8 mouse cellular contexts compared by ENCODE assay signal in genomic region chr6:120365051-120365450, GRCm38 (mm10). TPM values are rescaled to one million over a fixed set of nuclear protein-coding genes. Genes with fewer than 3 reads are reported as not detected.
A peak's percentile ranks its signal among the peaks of the same experiment; 100 is the strongest.
DNase-seq lines count a peak whose midpoint lies in the region; ATAC-seq and TF ChIP-seq lines count a peak whose summit lies in the region.

No protein-coding gene starts in this region.

- H3K36me3 ChIP-seq in E14TG2a.4 (ENCODE audit: insufficient read depth, low read length) = peaks cover 41% of the 10 kb centered on the region
- H3K36me3 ChIP-seq in embryonic facial prominence, embryonic 15.5 days = peaks cover 28% of the 10 kb centered on the region
- peaks cover 16% of the 10 kb centered on the region; the same call in 1 of the 2 replicates for H3K36me3 ChIP-seq in kidney, postnatal 0 days (ENCODE audit: insufficient read depth, low read length)

- ATAC-seq in embryonic facial prominence, embryonic 15.5 days (ENCODE audit: insufficient number of reproducible peaks, low FRiP score, low TSS enrichment, low read depth) = no peak
- no peak for ATAC-seq in kidney, postnatal 0 days (replicated peaks; ENCODE audit: low FRiP score, low read depth)

- peak overlapping the region; percentile 96 for H3K9ac ChIP-seq in embryonic facial prominence, embryonic 15.5 days
- peak overlapping the region; percentile 87 for H3K9ac ChIP-seq in kidney, postnatal 0 days (ENCODE audit: low read depth, low read length)

- peak overlapping the region; percentile 86 for H3K4me3 ChIP-seq in gastrocnemius, adult 2 months
- H3K4me3 ChIP-seq in E14TG2a.4 (replicated peaks; ENCODE audit: low read length) = peak overlapping the region; percentile 100
- H3K4me3 ChIP-seq in embryonic facial prominence, embryonic 15.5 days (replicated peaks) = peak overlapping the region; percentile 95
- peak overlapping the region; percentile 80 for H3K4me3 ChIP-seq in kidney, postnatal 0 days (replicated peaks; ENCODE audit: low read depth, low read length)

- DNase-seq in gastrocnemius, adult 2 months = no peak
- DNase-seq in gastrocnemius, postnatal 10 days = no peak
- DNase-seq in kidney, postnatal 0 days (ENCODE audit: low spot score) = peak; percentile 43
- DNase-seq in natural killer cell, adult 2 months (ENCODE audit: low spot score in 2 of 2) = peak; percentile 5 to 7
- DNase-seq in urinary bladder, postnatal 10 days (ENCODE audit: low spot score) = no peak
- DNase-seq in frontal cortex, adult 2 months (ENCODE audit: extremely low spot score in 1 of 2, low spot score in 1 of 2) = no peak

- no peaks in the 10 kb centered on the region for H3K27me3 ChIP-seq in E14TG2a.4 (ENCODE audit: insufficient read depth, low read length)
- no peaks in the 10 kb centered on the region for H3K27me3 ChIP-seq in embryonic facial prominence, embryonic 15.5 days
- no peaks in the 10 kb centered on the region for H3K27me3 ChIP-seq in kidney, postnatal 0 days (ENCODE audit: insufficient read depth, low read length)

- H3K4me1 ChIP-seq in E14TG2a.4 (replicated peaks; ENCODE audit: low read depth, low read length) = peaks cover 35% of the 10 kb centered on the region
- H3K4me1 ChIP-seq in embryonic facial prominence, embryonic 15.5 days = peaks cover 12% of the 10 kb centered on the region
- H3K4me1 ChIP-seq in kidney, postnatal 0 days (replicated peaks; ENCODE audit: insufficient read depth, low read length) = peaks cover 4% of the 10 kb centered on the region; the same call in 1 of the 2 replicates

- intact Hi-C loops in gastrocnemius, adult 2 months (cut with DNase I) = no loop called here

- no peaks in the 10 kb centered on the region for H3K9me3 ChIP-seq in E14TG2a.4 (ENCODE audit: low read length)
- no peaks in the 10 kb centered on the region for H3K9me3 ChIP-seq in embryonic facial prominence, embryonic 15.5 days (replicated peaks)
- no peaks in the 10 kb centered on the region for H3K9me3 ChIP-seq in kidney, postnatal 0 days (replicated peaks; ENCODE audit: low read length)

- H3K27ac ChIP-seq in gastrocnemius, adult 2 months = peak overlapping the region; percentile 95
- H3K27ac ChIP-seq in embryonic facial prominence, embryonic 15.5 days (replicated peaks) = 0 out of 2 replicates have a peak overlapping the region, but pooled peaks have one; percentile 98
- H3K27ac ChIP-seq in kidney, postnatal 0 days = peak overlapping the region; percentile 96; the same call in 1 of the 2 replicates

- WGBS in embryonic facial prominence, embryonic 15.5 days = 3% methylated on average over 15 of the region's 15 CpGs
- 2% methylated on average over 15 of the region's 15 CpGs for WGBS in kidney, postnatal 0 days

- H3K4me2 ChIP-seq in embryonic facial prominence, embryonic 15.5 days (replicated peaks) = peak overlapping the region; percentile 71
- peak overlapping the region; percentile 65 for H3K4me2 ChIP-seq in kidney, postnatal 0 days (ENCODE audit: low read length)

- no peak for TF ChIP-seq CTCF in gastrocnemius, adult 2 months (IDR thresholded peaks at IDR 0.05)
- TF ChIP-seq CTCF in E14TG2a.4 (conservative IDR thresholded peaks at IDR 0.05; ENCODE audit: low read length) = no peak
- TF ChIP-seq CTCF in kidney, postnatal 0 days (IDR thresholded peaks at IDR 0.05; ENCODE audit: low read depth) = no peak

RNA-seq across cellular contexts. Expression of gene Ccdc77, which starts 0.9 kb away (rescaled TPM):
- total RNA-seq in gastrocnemius, adult 2 months (2021) = 1 to 10 TPM; 2.8 to 3.9 TPM
- 1 to 10 TPM; 6.8 to 9.2 TPM for total RNA-seq in gastrocnemius, postnatal 10 days (2021)
- polyA plus RNA-seq in embryonic facial prominence, embryonic 15.5 days (2015; fragmentation: Nextera tagmentation; extraction: Ambion mirVana) = 21.2 and 25.1 TPM in 2 replicates
- polyA plus RNA-seq in kidney, postnatal 0 days (2015; fragmentation: Nextera tagmentation; extraction: Ambion mirVana) = 16.9 and 17.5 TPM in 2 replicates
- polyA plus RNA-seq in frontal cortex, adult 2 months (2012; rRNA removed) = 7.3 and 7.7 TPM in 2 replicates

RNA-seq across cellular contexts. Expression of gene Kdm5a, which starts 1.1 kb away (rescaled TPM):
- total RNA-seq in gastrocnemius, adult 2 months (2021) = 10 to 100 TPM; 22.9 to 23.8 TPM
- total RNA-seq in gastrocnemius, postnatal 10 days (2021) = 10 to 100 TPM; 24.9 to 31.0 TPM
- 50.0 and 50.2 TPM in 2 replicates for polyA plus RNA-seq in embryonic facial prominence, embryonic 15.5 days (2015; fragmentation: Nextera tagmentation; extraction: Ambion mirVana)
- polyA plus RNA-seq in kidney, postnatal 0 days (2015; fragmentation: Nextera tagmentation; extraction: Ambion mirVana) = 34.3 and 36.3 TPM in 2 replicates
- polyA plus RNA-seq in frontal cortex, adult 2 months (2012; rRNA removed) = 11.8 and 13.8 TPM in 2 replicates

Comparison
In these comparisons a context has a peak if more than half of its experiments do, and no peak if none do; other contexts are left out.
1. DNase-seq: peak in kidney, postnatal 0 days (single experiment) and natural killer cell, adult 2 months (2 of 2); none in gastrocnemius, adult 2 months (single experiment), gastrocnemius, postnatal 10 days (single experiment), urinary bladder, postnatal 10 days (single experiment) and frontal cortex, adult 2 months (0 of 2).
2. Peak in every context shown above with its lines, with median percentiles within 50 percentile points of each other: H3K27ac ChIP-seq and H3K4me3 ChIP-seq.